Mouse (Mus musculus) layer of hippocampus, adult 9-11 months (tissue): ENCODE results near the gene Zmynd19.

ENCODE experiments used
- DNase-seq: peaks from one replicate; pipeline ENCODE4 v3.0.0; 2022

The Zmynd19 gene

DNA sequence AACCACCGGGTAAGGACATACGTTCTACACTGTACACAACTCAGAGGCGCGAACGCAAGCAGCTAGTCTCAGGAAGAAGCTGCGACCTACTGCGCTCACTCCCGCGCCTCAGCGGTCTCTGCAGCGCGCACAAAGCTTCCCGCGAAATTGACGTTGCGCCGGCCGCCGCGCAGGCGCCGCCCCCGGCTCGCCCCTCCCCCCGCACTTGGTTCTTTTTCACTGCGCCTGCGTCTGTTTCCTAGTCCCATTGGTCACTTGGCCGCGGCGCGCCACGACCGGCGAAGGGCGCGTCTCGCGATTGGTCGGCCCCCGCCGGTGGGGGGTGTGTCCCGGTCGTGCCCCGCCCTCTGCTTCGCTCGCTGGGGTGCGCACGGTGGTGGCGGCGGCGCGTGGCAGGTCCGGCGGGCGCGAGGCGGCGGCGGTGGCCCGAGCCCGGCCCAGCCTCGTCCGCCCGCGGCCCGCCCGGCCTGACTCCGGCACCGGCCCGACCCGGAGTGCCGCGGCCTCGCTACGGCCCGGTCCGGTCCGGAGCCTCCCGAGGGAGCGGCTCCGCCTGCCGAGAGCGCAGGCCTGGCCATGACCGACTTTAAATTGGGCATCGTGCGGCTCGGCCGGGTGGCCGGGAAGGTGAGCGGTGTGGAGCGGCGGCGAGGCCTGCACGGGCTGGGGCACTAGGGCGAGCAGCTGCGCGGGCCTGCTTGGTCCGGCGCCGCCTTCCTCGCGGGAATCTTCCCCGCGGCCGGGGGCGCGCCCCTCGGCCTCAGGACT lies at the start of gene Zmynd19:
Gene Zmynd19, plus strand, starts transcription at position 372 of the 768 bp plus-strand sequence.
- peak; percentile 97 for DNase-seq

DNA sequence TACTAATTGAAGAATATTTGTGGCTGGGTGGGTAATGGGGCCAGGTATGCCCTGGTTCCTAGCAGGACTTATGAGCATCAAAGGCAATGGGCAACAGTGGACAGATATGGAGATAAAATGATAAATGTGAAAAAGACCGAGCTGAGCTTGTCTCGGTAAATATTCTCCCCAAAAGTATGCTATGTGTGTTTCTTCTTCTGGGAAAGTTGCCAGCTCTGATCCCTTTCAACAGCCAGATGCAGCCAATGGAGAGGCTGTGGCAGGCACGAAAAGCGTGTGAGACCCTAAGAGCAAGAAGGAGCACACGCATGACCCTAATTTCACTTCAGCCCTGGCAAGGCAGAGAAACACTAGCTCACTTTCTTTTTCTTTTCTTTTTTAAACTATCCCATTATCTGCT lies 48.5 kb upstream of the Zmynd19 start:
- DNase-seq, result no peak

DNA sequence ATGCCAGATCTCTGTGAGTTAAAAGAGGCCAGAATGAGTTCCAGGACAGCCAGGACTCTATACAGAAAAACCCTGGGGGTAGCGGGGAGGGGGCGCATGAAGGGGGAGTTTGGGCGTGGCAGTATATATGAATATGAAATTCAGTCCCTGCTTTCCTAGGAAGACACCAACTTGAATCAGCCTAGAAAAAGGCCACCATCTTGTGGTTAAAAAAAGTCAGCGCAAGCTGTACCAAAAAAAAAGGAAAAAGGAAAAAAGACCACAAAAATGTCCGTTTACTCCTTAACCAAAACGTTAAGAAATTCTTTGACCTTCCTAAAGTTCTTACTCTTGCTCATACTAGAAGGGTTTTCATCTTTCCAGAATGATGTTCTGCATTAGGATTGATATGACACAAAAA lies 46.6 kb upstream of the Zmynd19 start:
- no peak for DNase-seq

DNA sequence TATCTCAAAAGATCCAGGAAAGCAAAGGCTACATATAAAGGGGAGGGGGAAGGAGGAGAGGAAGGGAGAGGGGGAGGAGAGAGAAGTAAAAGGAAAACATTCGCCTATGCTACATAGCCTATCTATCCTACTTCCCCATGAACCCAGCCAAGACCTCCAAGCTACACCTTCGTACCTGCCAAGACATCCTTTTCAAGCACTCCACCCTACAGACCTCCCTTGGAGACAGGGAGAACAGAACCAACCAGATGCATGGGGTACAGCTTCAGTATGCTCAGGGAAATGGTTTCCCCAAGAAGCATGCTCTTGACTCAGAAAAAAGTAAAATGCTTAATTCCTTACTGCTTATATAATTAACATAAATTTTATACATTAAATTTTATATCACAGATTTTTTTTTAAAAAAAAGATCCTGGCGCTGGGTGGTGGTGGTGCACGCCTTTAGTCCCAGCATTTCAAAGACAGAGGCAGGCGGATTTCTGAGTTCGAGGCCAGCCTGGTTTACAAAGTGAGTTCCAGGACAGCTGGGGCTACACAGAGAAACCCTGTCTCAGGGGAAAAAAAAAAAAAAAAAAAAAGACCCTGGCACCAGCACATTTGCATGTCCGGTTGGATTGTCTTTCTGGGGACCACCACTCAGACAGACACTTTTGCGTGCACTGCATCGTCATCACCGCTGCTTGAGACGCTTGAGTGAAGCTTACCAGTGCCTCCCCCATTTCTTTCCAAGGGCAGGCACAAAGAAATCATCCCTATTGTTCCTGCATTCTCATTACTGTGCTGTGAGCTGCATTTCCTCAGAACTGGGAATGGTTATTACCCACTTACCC lies 44.6 kb upstream of the Zmynd19 start:
- DNase-seq, result no peak

DNA sequence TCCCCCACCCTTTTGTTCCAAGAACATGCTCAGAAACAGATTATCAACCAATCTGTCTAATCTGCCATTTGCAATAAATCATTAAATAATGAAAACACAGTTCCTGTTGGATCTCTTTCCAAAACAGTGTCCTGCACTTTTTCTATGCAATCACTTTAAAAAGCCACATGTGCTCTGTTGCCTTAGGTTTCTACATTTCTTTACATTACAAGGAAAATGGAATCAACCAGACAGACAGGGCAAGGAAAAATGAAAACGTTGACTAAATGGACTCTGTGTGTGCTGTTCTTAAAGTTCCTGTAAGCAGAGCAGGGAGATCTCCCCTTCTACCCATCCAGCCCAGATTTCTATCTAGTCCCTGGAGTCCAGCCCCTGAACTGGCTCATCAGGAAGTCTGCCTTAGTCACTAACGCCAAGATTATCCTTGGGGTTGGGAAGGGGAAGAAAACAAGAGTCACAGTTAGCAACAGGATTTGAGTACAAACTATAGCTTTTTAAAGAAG lies 43.9 kb upstream of the Zmynd19 start:
- no peak for DNase-seq

DNA sequence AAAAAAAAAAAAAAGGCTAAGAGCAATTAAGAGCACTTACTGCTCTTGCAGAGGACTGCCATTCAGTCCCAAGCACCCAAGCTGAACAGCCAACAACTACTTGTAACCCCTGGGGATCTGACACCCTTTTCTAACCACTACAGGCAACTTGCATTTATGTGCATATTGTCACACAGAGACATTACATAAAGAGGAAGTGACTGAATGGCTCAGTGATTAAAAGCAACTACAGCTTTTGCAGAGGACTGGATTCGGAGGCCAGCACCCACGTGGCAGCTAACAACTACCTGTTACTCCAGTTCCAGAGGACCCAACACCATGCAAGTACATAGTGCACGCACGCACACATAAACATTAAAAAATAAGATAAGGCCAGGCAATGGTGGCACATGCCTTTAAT lies 39.1 kb upstream of the Zmynd19 start:
- no peak for DNase-seq

DNA sequence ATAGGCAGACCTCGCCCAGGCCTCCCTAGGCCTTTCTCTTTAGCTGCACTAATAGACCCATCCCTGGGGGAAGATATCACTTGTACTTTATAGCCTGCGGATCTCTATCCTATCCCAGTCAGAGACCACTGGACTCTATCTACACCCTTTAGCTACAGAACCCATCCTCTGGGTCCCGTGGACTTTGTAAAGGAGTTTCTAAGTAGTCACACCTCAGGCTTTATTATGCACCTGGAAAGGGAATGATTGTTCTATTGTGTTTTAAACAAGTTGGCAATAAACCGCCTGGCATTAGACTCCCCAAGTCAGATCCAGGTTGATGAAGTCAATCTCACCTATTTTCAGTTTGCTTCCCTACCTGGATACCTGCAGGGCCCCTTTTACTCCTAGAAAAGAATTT lies 37.4 kb upstream of the Zmynd19 start:
- DNase-seq, result no peak

DNA sequence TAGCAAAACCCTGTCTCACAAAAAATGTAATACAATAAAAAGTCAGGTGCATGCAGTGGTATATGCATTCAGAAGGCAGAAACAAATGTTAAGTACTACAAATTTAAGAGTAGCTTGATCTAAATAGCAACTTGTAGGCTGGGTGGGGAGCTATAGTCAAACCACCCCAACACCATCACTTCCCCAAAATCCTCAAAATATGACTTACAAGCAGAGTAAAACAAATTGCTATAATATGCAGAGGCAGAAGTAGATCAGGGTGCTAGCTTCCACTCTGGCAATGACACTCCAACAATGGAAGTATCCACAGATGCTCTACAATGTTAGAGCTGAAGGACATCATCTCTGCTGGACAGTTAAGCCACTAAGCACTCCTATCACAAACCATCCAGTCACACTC lies 37.0 kb upstream of the Zmynd19 start:
- DNase-seq, result no peak

DNA sequence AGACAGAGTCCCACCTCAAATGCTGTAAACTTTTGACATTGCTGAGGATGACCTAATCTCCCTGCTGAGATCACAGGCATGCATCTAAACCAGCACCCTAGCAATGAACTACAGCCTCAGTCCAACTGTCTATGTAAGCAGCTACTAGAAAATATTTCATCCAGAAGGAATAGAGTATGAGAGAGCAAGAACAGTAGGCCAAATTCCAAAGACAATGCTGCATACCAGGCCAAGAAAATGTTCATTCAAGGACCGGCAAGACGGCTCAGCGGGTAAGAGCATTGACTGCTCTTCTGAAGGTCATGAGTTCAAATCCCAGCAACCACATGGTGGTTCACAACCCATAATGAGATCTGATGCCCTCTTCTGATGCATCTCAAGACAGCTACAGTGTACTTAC lies 34.8 kb upstream of the Zmynd19 start:
- DNase-seq, result no peak

DNA sequence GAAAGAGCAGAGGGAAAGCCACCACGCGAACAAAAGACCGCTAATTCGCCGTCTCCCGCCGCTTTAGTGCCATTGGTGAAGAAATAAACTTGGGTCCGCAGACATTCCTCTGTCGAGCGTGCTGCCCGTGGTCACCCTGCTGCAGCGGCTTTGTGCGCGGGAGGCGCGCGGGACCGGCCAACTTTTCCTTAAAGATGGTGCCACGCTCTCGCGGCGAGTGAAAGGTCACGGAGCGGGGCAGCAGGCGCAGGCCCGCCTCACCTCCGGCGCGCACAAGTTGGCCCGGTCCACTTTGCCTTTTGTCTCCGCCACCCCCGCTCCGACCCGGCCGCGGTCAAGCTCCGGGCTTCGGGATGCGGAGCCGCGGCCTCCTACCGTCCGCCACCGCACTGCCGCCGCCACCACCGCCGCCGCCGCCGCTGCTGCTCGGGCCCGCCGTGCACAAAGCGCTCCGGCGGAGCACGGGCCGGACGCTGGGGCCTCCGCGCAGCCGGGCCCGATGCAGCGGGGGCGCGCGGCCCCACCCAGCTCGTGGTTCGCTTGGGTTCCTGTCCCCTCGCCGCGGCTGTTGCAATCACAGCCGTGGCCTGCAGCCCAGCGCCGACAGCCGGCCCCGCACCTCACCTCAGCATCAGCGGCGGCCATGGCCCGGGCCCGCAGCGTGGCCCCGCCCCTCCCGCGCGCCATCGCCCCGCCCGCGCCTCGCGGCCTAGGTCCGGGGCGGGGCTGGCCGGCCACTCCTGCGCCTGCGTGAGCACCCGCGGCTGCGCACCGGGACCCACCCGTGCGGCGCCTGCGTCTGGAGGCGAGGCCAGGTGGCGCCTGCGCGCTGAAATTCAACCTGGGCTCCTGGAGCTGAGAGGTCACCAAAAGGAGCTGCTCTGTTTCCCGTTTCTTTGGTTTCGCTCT lies 30.4 kb upstream of the Zmynd19 start, which contains the start of gene Ehmt1:
Gene Ehmt1, minus strand, starts transcription at position 685 of the 909 bp plus-strand sequence.
- peak; percentile 94 for DNase-seq

DNA sequence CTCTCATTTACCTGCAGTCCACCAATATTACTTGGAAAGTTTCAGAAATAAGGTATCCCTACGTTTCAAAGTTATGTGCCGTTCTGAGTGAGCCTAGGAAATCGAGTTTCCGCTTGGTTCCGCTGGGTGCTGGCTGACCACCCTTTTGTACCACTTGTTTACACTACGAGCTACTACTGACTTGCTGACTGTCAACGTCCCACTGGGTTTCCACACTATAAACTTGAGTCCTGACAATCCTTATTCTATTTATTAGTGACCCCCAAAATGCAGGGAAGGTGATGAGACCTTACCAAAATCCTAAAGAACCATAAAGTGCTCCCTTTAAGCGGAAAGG lies 29.8 kb upstream of the Zmynd19 start:
- no peak for DNase-seq

DNA sequence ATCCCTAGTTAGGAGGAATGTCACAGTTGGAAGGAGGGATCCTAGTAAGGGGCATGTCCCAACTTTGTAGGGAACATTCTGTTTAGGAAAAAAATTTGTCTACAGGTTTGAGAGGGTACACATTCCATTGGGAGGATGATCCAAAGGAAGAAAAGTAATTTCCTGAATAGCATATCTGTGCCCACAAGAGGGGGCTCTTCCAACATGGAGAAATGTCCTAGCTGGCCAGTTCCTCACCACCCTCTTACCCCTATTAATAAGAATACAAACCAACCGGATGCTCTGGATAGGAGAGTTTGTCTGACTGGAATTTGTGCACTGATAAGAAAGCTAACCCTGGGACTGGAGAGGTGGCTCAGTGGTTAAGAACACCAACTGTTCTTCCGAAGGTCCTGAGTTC lies 26.0 kb upstream of the Zmynd19 start:
- DNase-seq, result no peak

DNA sequence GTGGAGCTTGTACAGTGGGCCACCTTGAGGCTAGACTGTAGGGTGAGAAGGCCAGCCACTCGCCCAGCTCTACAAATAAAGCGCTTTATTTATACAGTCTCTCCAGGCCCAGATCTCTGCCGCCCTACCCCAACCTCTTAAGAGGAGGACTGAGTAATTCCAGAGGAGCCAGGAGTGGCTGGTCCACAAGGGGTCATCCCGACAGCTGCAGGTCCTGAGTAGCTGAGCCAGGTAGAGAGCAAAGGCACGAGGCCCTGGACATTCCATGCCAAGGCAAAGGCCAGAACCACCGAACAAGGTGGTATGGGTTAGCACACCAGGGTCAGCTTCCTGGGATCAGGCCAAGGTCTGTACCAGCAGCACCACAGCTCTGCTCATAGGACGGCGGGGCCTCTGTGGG lies 24.3 kb upstream of the Zmynd19 start:
- DNase-seq, result no peak

DNA sequence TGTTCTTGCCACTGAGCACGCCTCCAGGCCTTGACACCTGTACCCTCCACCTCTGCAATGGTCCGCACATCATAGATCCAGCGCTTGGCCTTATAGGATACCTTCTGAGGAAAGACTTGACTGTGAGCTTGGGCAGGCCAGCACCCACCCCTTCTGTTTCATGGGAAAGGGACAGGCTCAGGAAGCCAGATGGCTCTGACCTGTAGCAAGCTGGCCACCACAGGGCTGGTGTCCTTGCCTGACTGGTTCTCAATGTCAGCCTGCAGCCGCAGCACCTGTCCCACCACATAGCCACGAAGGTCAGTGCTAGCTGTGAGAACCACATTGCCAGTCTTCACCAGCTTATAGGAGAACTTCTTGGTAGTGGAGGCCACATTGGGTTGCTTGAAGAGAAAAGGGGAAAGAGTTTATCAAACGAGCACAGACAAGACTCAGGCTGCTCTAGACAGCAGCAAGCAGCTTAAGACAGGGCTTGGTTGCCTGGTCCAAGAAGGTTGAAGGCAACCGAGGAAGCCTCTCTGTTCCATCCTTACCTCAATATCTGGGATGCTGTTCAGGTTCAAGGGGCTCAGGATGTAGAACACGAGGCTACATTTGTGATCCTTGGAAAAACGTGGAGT lies 23.1 kb upstream of the Zmynd19 start:
- no peak for DNase-seq

DNA sequence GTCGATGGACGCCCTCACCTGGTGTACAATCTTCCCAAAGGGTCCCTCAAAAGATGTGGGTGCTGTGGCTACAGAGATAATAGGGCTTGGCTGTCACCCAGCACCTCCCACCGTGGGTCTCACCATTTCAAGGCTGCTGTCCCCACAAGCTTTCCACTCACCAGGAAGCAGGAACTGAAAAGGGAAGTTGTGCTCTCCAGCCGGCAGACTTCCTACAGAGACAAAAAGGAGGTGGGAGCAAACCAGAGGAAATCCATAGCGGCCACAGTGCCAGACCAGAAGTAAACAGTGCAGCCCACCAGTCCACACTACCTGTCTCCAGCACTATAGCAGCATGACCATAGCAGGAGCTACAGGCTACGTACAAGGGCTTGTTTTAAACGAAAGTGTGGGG lies 22.6 kb upstream of the Zmynd19 start:
- no peak for DNase-seq

DNA sequence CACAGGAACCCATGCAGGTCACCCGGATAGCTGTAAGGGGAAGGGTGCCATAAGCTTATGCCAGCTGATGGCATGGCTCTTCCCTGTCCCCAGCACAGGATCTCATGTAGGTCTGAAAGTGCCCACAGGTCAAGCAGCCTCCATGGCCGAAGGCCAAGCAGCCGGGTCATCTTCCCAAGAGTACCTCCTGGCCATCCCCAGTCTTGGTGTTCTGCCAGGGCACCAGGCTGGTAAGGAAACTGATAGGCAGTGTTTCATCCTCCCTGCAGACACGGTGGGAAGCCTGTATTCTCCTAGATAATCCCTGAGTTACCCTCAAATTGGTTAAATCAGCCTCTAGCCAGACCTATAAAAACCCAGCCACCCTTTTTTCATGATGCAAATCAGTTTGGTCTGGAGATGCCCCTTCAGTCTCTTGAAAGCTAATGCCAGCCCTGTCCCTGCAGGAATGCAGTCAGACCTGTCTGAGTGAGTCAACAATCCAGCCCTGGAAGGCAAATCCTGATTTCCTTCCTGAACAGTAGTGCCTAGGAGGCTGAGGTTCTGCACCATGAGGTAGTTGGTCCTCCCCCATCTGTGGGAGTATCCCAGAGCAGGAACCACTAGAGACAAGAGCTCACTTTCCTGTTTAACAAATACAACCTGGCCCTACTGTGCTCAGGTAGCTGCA lies 21.6 kb upstream of the Zmynd19 start:
- no peak for DNase-seq

DNA sequence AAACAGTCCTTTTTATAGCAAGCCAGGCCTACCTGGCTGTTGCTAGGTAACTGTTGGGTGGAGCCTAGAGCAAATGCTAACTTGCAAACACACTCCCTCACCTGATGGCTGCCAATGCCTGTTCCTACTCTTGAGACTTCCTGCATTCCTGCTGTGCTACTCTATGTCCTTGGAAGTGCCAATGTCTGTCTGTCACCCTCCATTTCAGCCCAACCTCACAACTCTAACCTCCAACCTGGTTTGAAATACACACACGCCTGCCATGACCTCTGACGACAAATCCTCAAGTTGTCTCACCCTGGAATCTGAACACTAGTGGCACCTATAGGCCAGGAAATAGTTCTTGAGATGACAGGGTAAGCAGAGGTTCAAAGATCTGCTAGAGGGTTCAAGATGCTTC lies 20.5 kb upstream of the Zmynd19 start:
- DNase-seq, result no peak

DNA sequence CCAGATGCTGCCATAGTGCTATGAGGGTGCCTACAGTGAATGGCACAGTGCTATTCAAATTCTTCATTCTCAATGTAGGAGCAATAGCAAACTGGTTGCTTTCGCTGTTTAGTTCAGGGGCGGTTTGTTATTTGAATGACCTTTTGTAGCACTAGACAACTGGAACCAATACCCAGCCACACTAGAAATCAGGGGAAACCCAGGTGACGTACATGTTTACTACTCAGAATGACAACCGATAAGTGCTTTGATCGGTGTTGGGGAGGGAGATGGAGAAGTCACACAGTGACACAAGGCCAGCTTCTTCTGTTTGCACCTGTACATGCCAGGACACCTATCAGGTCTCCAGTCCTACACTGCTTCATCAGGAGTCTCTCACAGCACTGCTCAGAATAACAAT lies 20.0 kb upstream of the Zmynd19 start:
- no peak for DNase-seq

DNA sequence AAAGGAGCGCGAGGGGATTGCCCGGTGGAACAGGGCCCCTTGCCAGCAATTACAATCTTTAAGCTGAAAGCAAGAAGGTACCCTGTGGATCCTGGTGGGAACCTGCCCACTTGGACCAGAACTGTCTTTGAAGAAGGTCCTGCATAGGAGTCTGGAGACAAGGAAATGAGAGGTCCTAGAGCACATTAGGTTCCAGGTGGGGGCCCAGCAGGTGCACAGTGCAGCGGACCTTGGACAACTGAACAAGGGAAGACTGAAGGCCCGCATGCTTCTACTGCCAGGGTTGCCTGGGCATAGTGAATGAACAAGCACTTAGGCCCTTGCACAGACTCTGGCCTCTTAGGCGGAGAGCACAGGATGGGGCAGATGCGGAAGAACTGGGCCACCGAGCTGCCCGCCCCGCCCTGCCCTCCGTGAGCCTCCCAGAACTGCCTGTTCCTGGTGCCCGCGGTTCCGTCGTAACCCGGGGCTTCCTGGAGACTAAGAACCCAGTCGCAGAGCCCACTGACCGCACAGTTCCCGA lies 15.1 kb upstream of the Zmynd19 start:
- DNase-seq, result peak; percentile 36

DNA sequence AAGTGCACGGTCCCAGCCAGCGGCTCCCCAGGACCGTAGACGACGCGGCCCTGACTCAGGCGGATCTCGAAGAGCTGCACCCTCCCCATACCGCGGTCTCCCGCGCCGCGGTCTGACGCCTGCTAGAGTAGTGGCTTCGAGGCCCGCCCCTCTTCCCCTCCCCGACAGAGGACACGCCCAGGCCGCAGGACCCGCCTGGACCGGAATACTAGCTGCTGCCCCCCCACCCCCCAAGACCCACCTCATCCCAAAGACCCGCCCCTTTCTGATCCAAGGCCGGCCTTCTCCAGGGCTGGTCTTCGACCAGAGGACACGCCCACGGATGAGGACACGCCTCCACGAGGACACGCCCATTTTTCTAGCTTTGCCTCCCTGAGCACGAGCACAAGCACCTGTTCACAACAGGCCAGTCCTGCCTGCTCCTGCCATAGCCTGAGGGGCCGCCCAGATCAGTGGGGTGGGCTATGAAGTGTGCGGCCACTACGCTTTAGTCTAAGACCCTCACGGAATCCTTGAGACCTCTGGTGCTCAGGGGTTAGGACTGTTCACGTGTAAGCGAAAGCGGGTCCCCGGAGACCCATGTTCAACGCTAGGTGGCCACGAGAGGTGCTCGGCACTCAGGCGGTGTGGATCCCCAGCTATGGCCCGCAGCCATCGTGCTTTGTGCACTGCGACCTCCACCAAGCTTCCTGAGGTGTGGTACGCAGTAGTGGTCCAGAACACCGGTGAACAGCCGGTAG lies 14.4 kb upstream of the Zmynd19 start, which contains the start of gene Arrdc1:
Gene Arrdc1, minus strand, starts transcription at position 196 of the 740 bp plus-strand sequence.
- peak; percentile 92 for DNase-seq

DNA sequence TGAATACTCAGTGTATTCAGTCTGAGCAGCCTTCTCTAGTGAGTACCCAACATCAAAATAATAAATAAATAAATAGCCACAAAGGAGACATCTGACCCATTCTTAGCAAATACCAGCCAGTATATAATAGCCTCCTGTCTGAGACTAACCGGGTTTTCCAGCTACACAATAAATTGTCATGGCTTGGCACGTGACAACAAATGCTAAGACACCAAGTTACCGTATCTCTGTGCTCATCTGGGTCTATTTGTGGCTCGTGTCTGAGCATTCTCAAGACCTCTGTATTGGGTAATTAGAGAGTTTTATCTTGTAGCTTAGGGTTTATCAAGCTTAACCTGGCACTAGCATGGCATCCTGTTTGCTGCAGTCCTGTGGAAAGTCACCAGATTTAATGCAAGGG lies 7.5 kb upstream of the Zmynd19 start:
- DNase-seq, result no peak
